Mouse (Mus musculus) brain, embryonic 14.5 days (tissue): ENCODE results near the gene March10.

Experiments used
- CTCF ChIP-seq: fragments of 200-500 bp; IDR thresholded peaks from 2 replicates; pipeline ENCODE4 v1.5.1; 2012; ENCODE audit warnings: inconsistent platforms, mild to moderate bottlenecking, moderate library complexity, borderline replicate concordance; ENCODE audit not compliant: insufficient read depth, insufficient read length; ENCODE audit errors: extremely low read depth
- POLR2A ChIP-seq: fragments of 200-500 bp; IDR thresholded peaks from 2 replicates; pipeline ENCODE4 v1.6.1; 2012; ENCODE audit warnings: mild to moderate bottlenecking, inconsistent platforms, borderline replicate concordance; ENCODE audit not compliant: poor library complexity, insufficient read depth, insufficient read length, severe bottlenecking; ENCODE audit errors: extremely low read depth

- TF ChIP-seq CTCF (no peak), POLR2A (no peak)
Measured at GRCm38 (mm10) chr11:105367163-105367562, 89.4 kb downstream of the March10 start.
